Mouse (Mus musculus): ENCODE results near the gene Rpusd1. TPM values are rescaled to one million over a fixed set of nuclear protein-coding genes. Genes with fewer than 3 reads are reported as not detected.
A peak's percentile ranks its signal among the peaks of the same experiment; 100 is the strongest.
"Not testable (repeated sequence)": the region's sequence is repeated elsewhere in the genome, so short reads cannot be mapped to it uniquely, and the experiment has no call there.

Gene Rpusd1
- total RNA-seq, 2 experiments from 2014 or later, result 3.5 to 4.2 TPM

DNA sequence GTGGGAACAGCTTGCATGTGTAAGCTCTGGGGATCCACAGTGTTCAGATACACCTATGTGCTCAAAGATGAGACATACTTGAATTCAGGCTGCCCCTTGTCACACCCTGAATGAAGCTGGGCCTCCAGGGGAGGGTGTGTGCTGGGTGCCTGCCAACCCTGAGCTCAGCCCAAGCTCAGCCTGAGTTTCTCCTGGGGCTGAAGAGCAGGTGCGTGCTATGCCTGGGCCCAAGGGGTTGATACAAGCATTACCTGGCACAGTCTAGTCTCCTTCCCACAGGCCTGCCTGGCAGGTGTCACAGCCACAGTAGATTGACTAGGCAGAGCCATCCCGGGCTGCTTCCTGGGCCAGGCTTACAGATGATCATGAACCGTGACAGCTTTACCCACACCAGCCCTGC lies 8.3 kb downstream of the Rpusd1 start, which contains the start of gene Mslnl:
TSS of gene Mslnl (plus strand) at position 298 of the 400 bp plus-strand sequence.
- DNase-seq (ENCODE audit: low spot score), result no peak

- no peak for DNase-seq (ENCODE audit: low spot score)
Measured at GRCm38 (mm10) chr17:25738861-25739260, 11.4 kb downstream of the Rpusd1 start.

DNA sequence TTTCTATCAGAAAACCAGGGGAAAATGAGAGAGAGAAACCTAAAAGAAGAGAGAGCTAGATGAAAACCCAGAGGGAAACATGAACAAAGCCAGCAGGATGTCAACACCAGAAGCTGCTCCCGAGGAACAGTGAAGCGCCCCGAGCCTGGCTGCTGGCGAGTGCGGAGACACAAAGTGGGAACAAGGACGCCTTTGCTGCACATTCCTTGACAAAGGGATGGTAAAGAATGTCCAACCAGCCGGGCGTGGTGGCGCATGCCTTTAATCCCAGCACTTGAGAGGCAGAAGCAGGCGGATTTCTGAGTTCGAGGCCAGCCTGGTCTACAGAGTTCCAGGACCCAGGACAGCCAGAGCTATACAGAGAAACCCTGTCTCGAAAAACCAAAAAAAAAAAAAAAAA lies 14.0 kb downstream of the Rpusd1 start:
- not testable (repeated sequence) for DNase-seq (ENCODE audit: low spot score)

DNA sequence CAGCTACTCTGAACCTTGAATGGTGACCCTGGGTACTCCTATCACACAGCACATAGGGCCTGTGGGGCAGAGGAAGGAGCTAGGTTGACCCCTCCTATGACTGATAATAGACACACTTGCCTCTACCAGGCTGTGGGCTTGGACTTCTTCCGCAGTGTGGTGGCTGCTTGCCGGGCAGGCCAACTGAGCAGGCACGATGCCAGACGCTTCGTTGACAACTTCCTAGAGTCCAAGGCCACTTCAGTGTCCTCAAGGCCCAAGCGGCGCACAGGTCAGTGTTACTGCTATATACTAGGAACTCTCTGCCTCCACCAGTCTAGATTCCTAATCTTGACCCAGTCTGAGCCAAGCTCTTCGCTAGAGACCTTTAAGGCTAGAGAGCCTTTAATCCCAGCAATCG lies 16.4 kb downstream of the Rpusd1 start:
- DNase-seq (ENCODE audit: low spot score), result no peak

DNA sequence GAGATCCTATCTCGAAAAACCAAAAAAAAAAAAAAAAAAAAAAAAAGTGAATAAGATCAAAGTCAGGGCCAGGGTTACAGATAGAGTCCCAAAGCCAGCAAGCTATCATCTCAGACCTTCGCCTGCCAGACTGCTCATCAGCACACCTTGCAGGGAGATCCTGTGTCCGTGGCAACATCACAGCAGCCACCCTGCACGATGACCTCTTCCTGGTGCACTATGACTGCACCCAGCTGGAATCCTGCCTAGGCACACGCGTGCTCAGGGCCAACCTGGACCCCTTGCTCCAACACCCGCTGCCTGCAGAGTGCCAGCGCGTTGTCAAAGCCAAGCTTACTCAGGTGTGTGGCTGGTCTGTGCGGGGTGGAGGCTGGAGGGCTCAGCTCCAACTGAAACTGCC lies 16.8 kb downstream of the Rpusd1 start:
- DNase-seq (ENCODE audit: low spot score), result no peak

GRCm38 (mm10) chr17:25748238-25748637 lies 20.8 kb downstream of the Rpusd1 start:
- no peak for DNase-seq (ENCODE audit: low spot score)

DNA sequence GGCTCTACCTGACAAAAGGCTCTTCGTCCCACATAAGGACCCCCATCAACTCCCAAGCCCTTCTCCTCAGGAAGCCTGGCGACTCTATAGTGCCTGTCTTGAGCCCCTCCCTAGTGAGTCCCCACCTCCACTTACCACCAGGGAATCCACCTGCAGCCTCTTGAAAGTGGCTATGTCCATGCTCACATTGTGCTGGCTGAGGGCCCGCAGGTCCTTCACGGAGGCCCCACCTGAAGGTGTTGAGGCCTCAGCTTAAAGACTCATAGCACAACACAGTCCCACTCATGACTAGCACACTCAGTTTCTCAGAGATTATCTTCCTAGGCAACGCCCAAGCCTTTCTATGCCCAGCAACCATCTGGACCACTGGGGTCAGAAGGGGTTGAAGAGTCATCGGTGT lies 21.8 kb downstream of the Rpusd1 start:
- DNase-seq (ENCODE audit: low spot score), result no peak

DNA sequence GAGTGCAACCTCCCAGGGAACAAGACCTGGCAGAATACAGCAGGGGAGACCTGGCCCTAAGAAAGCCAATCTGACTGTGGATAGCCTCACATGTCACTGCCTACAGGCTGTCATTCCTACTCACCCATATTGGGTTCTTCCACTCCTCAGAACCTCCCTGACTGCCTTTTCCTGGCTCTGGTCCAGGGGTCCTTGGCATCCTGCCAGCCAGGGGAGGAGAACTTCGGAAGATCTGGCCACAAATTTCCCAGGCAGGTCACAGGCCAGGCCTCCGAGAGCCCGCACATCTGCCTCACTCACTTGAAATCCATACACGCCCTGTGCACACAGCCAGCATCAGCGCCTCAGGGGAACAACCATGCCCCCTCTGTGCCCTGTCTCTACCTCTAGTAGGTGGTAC lies 24.0 kb downstream of the Rpusd1 start:
- DNase-seq (ENCODE audit: low spot score), result no peak

GRCm38 (mm10) chr17:25754241-25754640 lies 26.8 kb downstream of the Rpusd1 start, which contains the start of gene Msln:
Msln (minus strand) TSS chr17:25754378.
- DNase-seq (ENCODE audit: low spot score), result no peak

DNA sequence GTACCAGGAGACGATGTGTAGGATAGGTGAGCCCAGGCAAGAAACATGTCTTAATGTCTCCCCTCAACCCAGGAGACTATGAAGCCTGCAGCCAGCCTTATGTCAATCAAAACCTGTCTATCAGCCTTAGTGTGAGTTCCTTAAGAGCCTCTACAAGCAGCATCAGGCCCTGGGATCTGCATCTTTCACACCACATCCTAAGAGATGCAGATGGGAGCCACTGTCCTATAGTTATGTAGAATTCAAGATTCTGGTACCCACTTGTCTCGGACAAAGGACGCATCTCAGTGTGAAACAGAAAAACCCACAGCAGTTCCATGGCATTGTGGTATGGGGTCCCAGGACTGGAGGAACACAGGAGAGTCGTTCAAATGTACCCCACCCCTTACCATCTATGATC lies 27.6 kb downstream of the Rpusd1 start:
- no peak for DNase-seq (ENCODE audit: low spot score)

- no peak for DNase-seq (ENCODE audit: low spot score)
Measured at GRCm38 (mm10) chr17:25755627-25756377, 28.3 kb downstream of the Rpusd1 start.

DNA sequence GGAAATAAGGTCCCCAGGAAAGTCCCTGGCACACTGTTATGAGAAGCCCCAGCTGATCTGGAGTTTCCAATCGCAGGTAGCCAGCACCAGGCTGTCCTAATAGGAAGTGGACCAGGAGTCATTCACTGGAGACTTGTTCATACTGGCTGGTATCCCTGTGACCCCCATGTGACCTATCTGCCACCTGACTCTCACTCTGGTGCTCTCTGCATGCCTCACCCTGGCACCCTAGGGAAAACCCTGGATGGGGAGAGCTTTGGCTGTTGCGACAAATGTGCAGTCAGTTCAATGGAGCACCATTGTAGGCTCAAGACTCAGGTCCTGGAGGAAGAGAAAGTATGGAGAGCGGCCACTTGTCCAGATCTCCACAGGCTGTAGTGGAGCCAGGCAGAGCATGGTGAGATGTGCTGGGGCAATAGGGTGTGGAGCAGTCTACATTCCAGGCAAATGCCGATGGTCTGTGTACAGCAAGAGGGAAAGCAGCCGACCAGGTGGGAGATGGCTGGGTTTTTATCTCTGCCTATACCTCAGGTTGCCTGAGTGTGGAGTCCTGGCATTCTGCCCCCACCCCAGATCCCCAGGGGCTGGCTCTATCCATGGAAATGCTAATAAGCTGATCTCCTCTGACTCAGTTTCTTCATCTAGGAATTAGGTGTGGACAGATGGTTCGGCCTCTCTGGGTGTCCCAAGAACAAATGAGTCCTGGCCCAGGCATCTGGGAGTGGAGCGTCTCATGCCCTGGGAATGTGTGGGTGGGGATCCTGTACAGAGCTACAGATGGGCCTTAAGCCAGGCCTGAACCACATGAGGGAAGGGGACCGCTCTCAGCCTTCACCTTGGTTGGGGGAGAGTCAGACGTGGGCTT lies 29.1 kb downstream of the Rpusd1 start:
- no peak for DNase-seq (ENCODE audit: low spot score)

GRCm38 (mm10) chr17:25757691-25758090 lies 30.2 kb downstream of the Rpusd1 start:
- no peak for DNase-seq (ENCODE audit: low spot score)

GRCm38 (mm10) chr17:25760148-25760547 lies 32.7 kb downstream of the Rpusd1 start:
- no peak for DNase-seq (ENCODE audit: low spot score)

DNA sequence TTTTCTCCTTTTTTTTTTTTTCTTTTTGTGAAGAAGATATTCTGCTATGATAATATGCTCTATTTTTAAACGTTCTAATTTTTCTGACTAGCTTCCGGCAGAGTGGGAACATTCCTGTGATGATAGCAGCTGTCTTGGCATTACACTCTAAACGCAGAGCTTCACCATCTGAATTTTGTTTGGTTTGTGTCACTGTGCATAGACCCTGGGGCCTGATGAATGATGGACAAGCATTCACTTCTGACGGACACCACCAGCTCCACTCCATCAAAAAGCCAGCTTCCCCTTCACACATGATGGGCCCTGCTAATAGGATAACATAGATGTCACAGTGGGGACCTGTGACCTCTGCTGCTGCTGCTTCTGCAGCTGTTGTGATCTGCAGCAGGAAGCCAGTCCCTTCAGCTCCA lies 34.1 kb downstream of the Rpusd1 start:
- DNase-seq (ENCODE audit: low spot score), result no peak

- no peak for DNase-seq (ENCODE audit: low spot score)
Measured at GRCm38 (mm10) chr17:25762591-25762990, 35.1 kb downstream of the Rpusd1 start.

DNA sequence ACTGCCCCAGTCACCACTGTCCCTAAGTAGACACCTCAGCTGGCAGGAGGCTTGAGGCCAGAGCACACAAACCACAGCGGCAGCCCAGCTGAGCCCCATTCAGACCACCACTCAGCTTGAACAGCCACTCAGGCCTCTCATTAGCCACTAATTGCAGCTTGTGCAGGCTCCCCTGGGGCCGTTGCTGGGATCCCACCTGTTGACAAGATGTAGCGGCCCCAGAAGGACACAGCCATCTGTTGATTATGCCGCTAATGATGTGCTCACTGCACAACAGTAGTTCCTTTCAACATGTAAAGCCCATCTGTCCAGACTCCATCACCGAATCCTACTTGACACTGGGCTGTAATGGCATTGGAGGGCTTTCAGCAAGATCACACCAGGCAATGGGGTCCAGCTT lies 38.4 kb downstream of the Rpusd1 start:
- no peak for DNase-seq (ENCODE audit: low spot score)

- DNase-seq (ENCODE audit: low spot score), result no peak
Measured at GRCm38 (mm10) chr17:25769331-25769730, 41.9 kb downstream of the Rpusd1 start.

DNA sequence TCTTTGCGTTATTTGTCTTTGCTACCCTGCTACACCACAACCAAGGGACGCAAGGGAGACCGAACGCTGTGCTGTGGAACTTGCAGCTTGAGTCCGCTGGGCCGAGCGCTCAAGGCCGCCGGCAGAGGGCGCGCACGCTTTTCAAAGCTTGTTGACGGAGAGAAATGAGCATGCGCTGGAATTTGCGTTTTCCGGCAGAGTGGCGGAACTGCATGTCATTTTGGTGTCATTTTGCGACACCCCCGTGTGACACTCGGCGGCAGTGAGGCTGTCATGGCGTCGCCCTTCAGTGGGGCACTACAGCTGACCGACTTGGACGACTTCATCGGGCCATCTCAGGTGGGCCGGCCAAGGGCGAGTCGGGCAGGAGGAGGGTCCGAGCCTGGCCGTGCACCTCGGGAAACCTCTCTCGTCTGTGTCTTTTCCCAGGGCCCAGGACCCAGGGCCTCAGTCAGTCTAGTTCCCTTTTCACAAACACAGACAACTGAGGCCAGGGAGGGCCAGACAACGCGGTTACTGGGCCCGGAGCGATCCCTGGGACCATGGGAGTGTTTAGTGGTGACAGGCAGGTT lies 46.2 kb downstream of the Rpusd1 start, which contains the start of gene Narfl:
TSS of gene Narfl (plus strand) at position 228 of the 572 bp plus-strand sequence.
- DNase-seq (ENCODE audit: low spot score), result peak; percentile 98

- no peak for DNase-seq (ENCODE audit: low spot score)
Measured at GRCm38 (mm10) chr17:25775318-25776062, 48.0 kb downstream of the Rpusd1 start.

DNA sequence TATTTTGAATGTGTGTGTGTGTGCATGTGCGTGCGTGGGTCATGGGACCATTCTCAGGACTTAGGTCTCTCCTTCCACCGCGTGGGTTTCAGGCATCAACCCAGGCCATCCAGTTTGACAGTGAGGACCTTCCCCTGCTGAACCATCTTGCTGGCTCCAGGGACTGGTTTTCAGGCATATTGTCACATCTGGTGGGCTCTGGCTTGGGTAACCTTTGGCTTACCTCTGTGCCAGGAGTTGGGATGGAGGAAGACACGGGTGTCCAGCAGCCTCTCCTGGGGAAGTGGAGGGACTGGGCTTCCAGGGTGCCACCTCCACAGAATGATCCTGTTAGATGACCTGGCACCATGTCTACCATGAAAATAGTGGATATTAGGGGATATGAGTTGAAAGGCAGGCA lies 50.5 kb downstream of the Rpusd1 start:
- DNase-seq (ENCODE audit: low spot score), result no peak

All from gastrocnemius, adult 18-20 months (tissue).